Mouse (Mus musculus) adrenal gland, adult 18-20 months (tissue): ENCODE measurements around the gene Il16. TPM values are rescaled to one million over a fixed set of nuclear protein-coding genes. Genes with fewer than 3 reads are reported as not detected.

Experiments
- DNase-seq, 2 experiments: peaks; one replicate each; pipeline ENCODE4 v3.0.0; 2021 to 2022; ENCODE audit warnings: low spot score in 2 of 2
- total RNA-seq, 2 experiments: library from RNA; stranded (reverse); gene quantifications; 1 replicate in 1 of 2; 2 replicates in 1 of 2; pipeline ENCODE4 v1.2.3; 2021

Gene Il16
- total RNA-seq, 2 experiments from 2014 or later = 5.6 to 6.3 TPM

- DNase-seq = peak in 1 of 2 experiments; percentile 44
These were observed 49.9 kb downstream of the Il16 start for GRCm38 (mm10) chr7:83695449-83696212.

- no peak for DNase-seq
These were observed 62.8 kb downstream of the Il16 start for GRCm38 (mm10) chr7:83682640-83683274.

- no peak for DNase-seq
These were observed 67.0 kb downstream of the Il16 start for GRCm38 (mm10) chr7:83678506-83678905.

GRCm38 (mm10) chr7:83677296-83677695 lies 68.2 kb downstream of the Il16 start:
- no peak for DNase-seq

- peak; percentile 13 to 30 for DNase-seq
These were observed 69.8 kb downstream of the Il16 start for GRCm38 (mm10) chr7:83675545-83676254.

GRCm38 (mm10) chr7:83671573-83671972 lies 74.0 kb downstream of the Il16 start:
- DNase-seq = no peak

GRCm38 (mm10) chr7:83668724-83669123 lies 76.8 kb downstream of the Il16 start:
- DNase-seq = peak; percentile 35 to 51

GRCm38 (mm10) chr7:83667936-83668645 lies 77.4 kb downstream of the Il16 start:
- no peak for DNase-seq

GRCm38 (mm10) chr7:83666087-83666595 lies 79.4 kb downstream of the Il16 start:
- DNase-seq = no peak

GRCm38 (mm10) chr7:83662711-83663375 lies 82.7 kb downstream of the Il16 start:
- no peak for DNase-seq

GRCm38 (mm10) chr7:83661763-83662162 lies 83.8 kb downstream of the Il16 start:
- no peak for DNase-seq

- no peak for DNase-seq
These were observed 84.5 kb downstream of the Il16 start for GRCm38 (mm10) chr7:83661031-83661430.

GRCm38 (mm10) chr7:83660273-83660691 lies 85.2 kb downstream of the Il16 start:
- DNase-seq = no peak

GRCm38 (mm10) chr7:83659159-83660065 lies 86.1 kb downstream of the Il16 start:
- DNase-seq = no peak

- DNase-seq = no peak
These were observed 86.8 kb downstream of the Il16 start for GRCm38 (mm10) chr7:83658716-83659115.

- DNase-seq = no peak
These were observed 90.4 kb downstream of the Il16 start for GRCm38 (mm10) chr7:83654938-83655630.

- DNase-seq = no peak
These were observed 91.3 kb downstream of the Il16 start for GRCm38 (mm10) chr7:83654196-83654595.

- no peak for DNase-seq
These were observed 91.9 kb downstream of the Il16 start for GRCm38 (mm10) chr7:83653605-83654051.

- no peak for DNase-seq
These were observed 93.0 kb downstream of the Il16 start for GRCm38 (mm10) chr7:83652498-83652897.
